34 mouse cellular contexts compared by ENCODE assay signal in genomic region chr6:92823991-92824390, GRCm38 (mm10). TPM values are rescaled to one million over a fixed set of nuclear protein-coding genes. Genes with fewer than 3 reads are reported as not detected.
DNase-seq lines count a peak whose midpoint lies in the region; ATAC-seq and TF ChIP-seq lines count a peak whose summit lies in the region.
"Had no signal": no experiment of that assay in that cellular context is flagged by ENCODE, and none has a peak within 500 bp of the region (broad histone marks: within the 10 kb centered on the region; RNA-seq: fewer than 3 reads in every experiment).

No protein-coding gene starts in this region.

- no peak overlapping the region for H3K9ac ChIP-seq in kidney, embryonic 16.5 days (replicated peaks; ENCODE audit: low read length)
- H3K9ac ChIP-seq in midbrain, embryonic 11.5 days (ENCODE audit: low read length): no peak overlapping the region
- H3K9ac ChIP-seq in midbrain, embryonic 15.5 days: no peak overlapping the region
- H3K9ac ChIP-seq in embryonic facial prominence, embryonic 11.5 days (replicated peaks; ENCODE audit: low read length): no peak overlapping the region
- no peak overlapping the region for H3K9ac ChIP-seq in hindbrain, postnatal 0 days (replicated peaks; ENCODE audit: low read length)
- H3K9ac ChIP-seq: embryonic facial prominence, embryonic 13.5 days; forebrain, embryonic 12.5 days; heart, embryonic 15.5 days; hindbrain, embryonic 15.5 days; limb, embryonic 13.5 days; liver, embryonic 12.5 days; midbrain, embryonic 12.5 days; neural tube, embryonic 12.5 days had no signal

- 43% methylated on average over 7 of the region's 7 CpGs for WGBS in kidney, embryonic 16.5 days
- whole genome bisulfite sequencing in midbrain, embryonic 11.5 days: 46% methylated on average over 7 of the region's 7 CpGs
- 42% methylated on average over 7 of the region's 7 CpGs for WGBS in midbrain, embryonic 15.5 days
- WGBS in embryonic facial prominence, embryonic 11.5 days: 28% methylated on average over 7 of the region's 7 CpGs
- WGBS in hindbrain, postnatal 0 days: 61% methylated on average over 7 of the region's 7 CpGs

- peaks cover 3% of the 10 kb centered on the region; the same call in 1 of the 2 replicates for H3K36me3 ChIP-seq in kidney, embryonic 16.5 days (ENCODE audit: insufficient read depth, low read length)
- no peaks in the 10 kb centered on the region for H3K36me3 ChIP-seq in midbrain, embryonic 11.5 days (ENCODE audit: control insufficient read depth, insufficient read depth, low read length)
- H3K36me3 ChIP-seq in midbrain, embryonic 15.5 days (replicated peaks): no peaks in the 10 kb centered on the region
- no peaks in the 10 kb centered on the region; the same call in 1 of the 2 replicates for H3K36me3 ChIP-seq in embryonic facial prominence, embryonic 11.5 days (replicated peaks; ENCODE audit: control insufficient read depth, insufficient read depth, low read depth, low read length)
- H3K36me3 ChIP-seq in hindbrain, postnatal 0 days (ENCODE audit: insufficient read depth, low read length): no peaks in the 10 kb centered on the region
- H3K36me3 ChIP-seq: embryonic facial prominence, embryonic 13.5 days; forebrain, embryonic 12.5 days; G1E; heart, embryonic 15.5 days; hindbrain, embryonic 15.5 days; liver, embryonic 12.5 days; midbrain, embryonic 12.5 days; neural tube, embryonic 12.5 days had no signal

- peak; percentile 51 for DNase-seq in kidney, adult 11 months
- peak; percentile 84 for DNase-seq in midbrain, embryonic 11.5 days (ENCODE audit: low spot score, missing footprints)
- peak; percentile 66 for DNase-seq in embryonic facial prominence, embryonic 11.5 days (ENCODE audit: low spot score)
- no peak for DNase-seq in adrenal gland, postnatal 25 days
- DNase-seq in hindbrain, postnatal 0 days (ENCODE audit: low spot score): no peak
- DNase-seq: B cell, adult 2 months; cerebellum, adult 11-12 months; cerebellum, postnatal 36 days; gastrocnemius, postnatal 36 days; heart, postnatal 36 days; lung, adult 2 months; lung, postnatal 14 days had no signal

- H3K27me3 ChIP-seq in kidney, embryonic 16.5 days (ENCODE audit: insufficient read depth, low read length): no peaks in the 10 kb centered on the region
- no peaks in the 10 kb centered on the region for H3K27me3 ChIP-seq in midbrain, embryonic 11.5 days (ENCODE audit: control insufficient read depth, insufficient read depth, low read length)
- H3K27me3 ChIP-seq in midbrain, embryonic 15.5 days (replicated peaks): no peaks in the 10 kb centered on the region
- H3K27me3 ChIP-seq in embryonic facial prominence, embryonic 11.5 days (ENCODE audit: control insufficient read depth, insufficient read depth, low read length): no peaks in the 10 kb centered on the region
- no peaks in the 10 kb centered on the region for H3K27me3 ChIP-seq in hindbrain, postnatal 0 days (ENCODE audit: insufficient read depth, low read length)
- H3K27me3 ChIP-seq: CH12.LX; embryonic facial prominence, embryonic 13.5 days; heart, embryonic 15.5 days; limb, embryonic 13.5 days; liver, embryonic 12.5 days; Patski had no signal

- H3K4me3 ChIP-seq in kidney, embryonic 16.5 days (ENCODE audit: low read length): no peak overlapping the region
- no peak overlapping the region for H3K4me3 ChIP-seq in midbrain, embryonic 11.5 days (ENCODE audit: low read depth, low read length)
- no peak overlapping the region for H3K4me3 ChIP-seq in midbrain, embryonic 15.5 days
- no peak overlapping the region for H3K4me3 ChIP-seq in embryonic facial prominence, embryonic 11.5 days (ENCODE audit: low read depth, low read length)
- H3K4me3 ChIP-seq in hindbrain, postnatal 0 days (ENCODE audit: low read length): no peak overlapping the region
- H3K4me3 ChIP-seq: embryonic facial prominence, embryonic 13.5 days; erythroblast, embryonic 14.5 days; forebrain, embryonic 12.5 days; heart, embryonic 15.5 days; hindbrain, embryonic 15.5 days; limb, embryonic 13.5 days; liver, embryonic 12.5 days; midbrain, embryonic 12.5 days; neural tube, embryonic 12.5 days had no signal

- TF ChIP-seq CTCF in hindbrain, postnatal 0 days (IDR thresholded peaks at IDR 0.05; ENCODE audit: low read depth): no peak

- H3K9me3 ChIP-seq in kidney, embryonic 16.5 days (ENCODE audit: low read length): no peaks in the 10 kb centered on the region
- H3K9me3 ChIP-seq in midbrain, embryonic 11.5 days (ENCODE audit: control insufficient read depth, low read length): no peaks in the 10 kb centered on the region
- no peaks in the 10 kb centered on the region for H3K9me3 ChIP-seq in midbrain, embryonic 15.5 days
- no peaks in the 10 kb centered on the region for H3K9me3 ChIP-seq in embryonic facial prominence, embryonic 11.5 days (replicated peaks; ENCODE audit: control insufficient read depth, low read length)
- H3K9me3 ChIP-seq in hindbrain, postnatal 0 days (ENCODE audit: low read length): no peaks in the 10 kb centered on the region
- H3K9me3 ChIP-seq: embryonic facial prominence, embryonic 13.5 days; forebrain, embryonic 12.5 days; heart, embryonic 15.5 days; hindbrain, embryonic 15.5 days; limb, embryonic 13.5 days; liver, embryonic 12.5 days; midbrain, embryonic 12.5 days; neural tube, embryonic 12.5 days had no signal

- ATAC-seq in kidney, embryonic 16.5 days (ENCODE audit: low FRiP score, low TSS enrichment): no peak
- ATAC-seq in midbrain, embryonic 11.5 days (ENCODE audit: low FRiP score): no peak
- no peak for ATAC-seq in midbrain, embryonic 15.5 days (replicated peaks)
- no peak for ATAC-seq in embryonic facial prominence, embryonic 11.5 days (replicated peaks; ENCODE audit: insufficient number of reproducible peaks, low FRiP score, low TSS enrichment, low read depth)
- ATAC-seq in hindbrain, postnatal 0 days: no peak
- ATAC-seq: intestine, postnatal 0 days; liver, embryonic 12.5 days; Patski had no signal

- no peak overlapping the region for H3K27ac ChIP-seq in kidney, embryonic 16.5 days (ENCODE audit: low read length)
- no peak overlapping the region for H3K27ac ChIP-seq in midbrain, embryonic 11.5 days (ENCODE audit: low read depth, low read length)
- no peak overlapping the region for H3K27ac ChIP-seq in midbrain, embryonic 15.5 days
- no peak overlapping the region for H3K27ac ChIP-seq in embryonic facial prominence, embryonic 11.5 days (replicated peaks; ENCODE audit: low read depth, low read length)
- H3K27ac ChIP-seq in hindbrain, postnatal 0 days: no peak overlapping the region
- H3K27ac ChIP-seq: embryonic facial prominence, embryonic 13.5 days; forebrain, embryonic 12.5 days; heart, embryonic 15.5 days; hindbrain, embryonic 15.5 days; limb, embryonic 13.5 days; liver, embryonic 12.5 days; midbrain, embryonic 12.5 days; neural tube, embryonic 12.5 days had no signal

- peaks cover 11% of the 10 kb centered on the region; the same call in 1 of the 2 replicates for H3K4me1 ChIP-seq in kidney, embryonic 16.5 days (ENCODE audit: insufficient read depth, low read length)
- 0 out of 2 replicates have a peak, but pooled peaks cover 2% of the 10 kb centered on the region for H3K4me1 ChIP-seq in midbrain, embryonic 11.5 days (ENCODE audit: control insufficient read depth, insufficient read depth, low read length)
- 0 out of 2 replicates have a peak, but pooled peaks cover 6% of the 10 kb centered on the region for H3K4me1 ChIP-seq in midbrain, embryonic 15.5 days
- no peaks in the 10 kb centered on the region for H3K4me1 ChIP-seq in embryonic facial prominence, embryonic 11.5 days (ENCODE audit: control insufficient read depth, insufficient read depth, low read length)
- no peaks in the 10 kb centered on the region for H3K4me1 ChIP-seq in hindbrain, postnatal 0 days (ENCODE audit: insufficient read depth, low read length)
- H3K4me1 ChIP-seq: liver, embryonic 12.5 days had no signal

- H3K4me2 ChIP-seq in kidney, embryonic 16.5 days (replicated peaks; ENCODE audit: low read depth, low read length): no peak overlapping the region
- no peak overlapping the region for H3K4me2 ChIP-seq in midbrain, embryonic 11.5 days
- H3K4me2 ChIP-seq in midbrain, embryonic 15.5 days: no peak overlapping the region
- H3K4me2 ChIP-seq in embryonic facial prominence, embryonic 11.5 days (ENCODE audit: low read depth, low read length): no peak overlapping the region
- H3K4me2 ChIP-seq in hindbrain, postnatal 0 days (ENCODE audit: low read depth, low read length): no peak overlapping the region
- H3K4me2 ChIP-seq: embryonic facial prominence, embryonic 13.5 days; forebrain, embryonic 12.5 days; heart, embryonic 15.5 days; hindbrain, embryonic 15.5 days; limb, embryonic 13.5 days; liver, embryonic 12.5 days; midbrain, embryonic 12.5 days; neural tube, embryonic 12.5 days had no signal

RNA-seq across cellular contexts. Expression of gene A730049H05Rik, which starts 7.7 kb away (rescaled TPM):
- 2.3 and 3.1 TPM in 2 replicates for polyA plus RNA-seq in kidney, embryonic 16.5 days (2015; fragmentation: Nextera tagmentation; extraction: Ambion mirVana)
- 0.12 and 0.43 TPM in 2 replicates for polyA plus RNA-seq in midbrain, embryonic 11.5 days (2014; fragmentation: Nextera tagmentation; extraction: Ambion mirVana)
- 0.40 and 0.60 TPM in 2 replicates for polyA plus RNA-seq in midbrain, embryonic 15.5 days (2015; fragmentation: Nextera tagmentation; extraction: Ambion mirVana)
- 0.72 and 1.7 TPM in 2 replicates for polyA plus RNA-seq in embryonic facial prominence, embryonic 11.5 days (2014; fragmentation: Nextera tagmentation; extraction: Ambion mirVana)
- 3.0 and 4.6 TPM in 2 replicates for total RNA-seq in adrenal gland, postnatal 25 days (2021)
- 0.65 and 0.68 TPM in 2 replicates for total RNA-seq in hindbrain, postnatal 0 days (2014; rRNA removed)
- polyA plus RNA-seq in hindbrain, postnatal 0 days (2015; fragmentation: Nextera tagmentation; extraction: Ambion mirVana): 1.2 and 1.7 TPM in 2 replicates
- total RNA-seq: CH12.LX; left cerebral cortex, adult 18-20 months; megakaryocyte progenitor cell, adult 5-6 weeks had no signal
- polyA plus RNA-seq: erythroblast, embryonic 14.5 days; G1E; neural tube, embryonic 12.5 days; testis, adult 2 months; urinary bladder, adult 2 months had no signal

RNA-seq across cellular contexts. Expression of gene Gm15737, which starts 45.2 kb away (rescaled TPM):
- polyA plus RNA-seq in kidney, embryonic 16.5 days (2015; fragmentation: Nextera tagmentation; extraction: Ambion mirVana): 0.04 and 0.12 TPM in 2 replicates
- polyA plus RNA-seq in midbrain, embryonic 11.5 days (2014; fragmentation: Nextera tagmentation; extraction: Ambion mirVana): not detected in 2 replicates
- not detected in 2 replicates for polyA plus RNA-seq in midbrain, embryonic 15.5 days (2015; fragmentation: Nextera tagmentation; extraction: Ambion mirVana)
- 0.07 TPM in 1 of 2 replicates, not detected in the other for polyA plus RNA-seq in embryonic facial prominence, embryonic 11.5 days (2014; fragmentation: Nextera tagmentation; extraction: Ambion mirVana)
- total RNA-seq in adrenal gland, postnatal 25 days (2021): not detected in 2 replicates
- total RNA-seq in hindbrain, postnatal 0 days (2014; rRNA removed): not detected in 2 replicates
- polyA plus RNA-seq in hindbrain, postnatal 0 days (2015; fragmentation: Nextera tagmentation; extraction: Ambion mirVana): not detected in 2 replicates
- total RNA-seq: adrenal gland, adult 18-20 months; CH12.LX; left cerebral cortex, adult 18-20 months; left cerebral cortex, postnatal 25 days; megakaryocyte progenitor cell, adult 5-6 weeks had no signal
- polyA plus RNA-seq: embryonic facial prominence, embryonic 13.5 days; erythroblast, embryonic 14.5 days; forebrain, embryonic 12.5 days; G1E; hindbrain, embryonic 15.5 days; liver, embryonic 12.5 days; lung, adult 2 months; midbrain, embryonic 12.5 days; neural tube, embryonic 12.5 days; spleen, adult 2 months; testis, adult 2 months had no signal

Comparison
In these comparisons a context has a peak if more than half of its experiments do, and no peak if none do; other contexts are left out.
1. DNase-seq: peak in kidney, adult 11 months (single experiment), midbrain, embryonic 11.5 days (single experiment) and embryonic facial prominence, embryonic 11.5 days (single experiment); none in adrenal gland, postnatal 25 days (single experiment) and hindbrain, postnatal 0 days (single experiment).